Mouse (Mus musculus) midbrain, embryonic 12.5 days (tissue): ENCODE results near the gene Gm17606. TPM values are rescaled to one million over a fixed set of nuclear protein-coding genes. Genes with fewer than 3 reads are reported as not detected.

ENCODE experiments used
- microRNA counts: library from miRNA; unstranded; fragments of <30 nt; microRNA quantifications from one replicate; lab custom pipeline; 2017
- microRNA-seq: library from miRNA; unstranded; fragments of <30 nt; microRNA quantifications from one replicate; pipeline ENCODE4, GENCODE M21; 2017
- polyA plus RNA-seq: library from polyadenylated mRNA; unstranded; fragments of >200 nt; fragmentation: Nextera tagmentation; extraction: Ambion mirVana; gene quantifications from 2 replicates; pipeline ENCODE4 v1.2.1, GENCODE M21; 2016

Gm17606 gene
- polyA plus RNA-seq, 1 experiment from 2014 or later = not detected

MicroRNAs within 50 kb of the gene (microRNA counts, 519-probe panel; counts per million panel counts)
- not detected for microRNA mmu-miR-686 (lab: Ali Mortazavi, UCI)

Small RNA genes lying within 50 kb of the gene (microRNA-seq; reads per million reads assigned to microRNA genes)
- not detected for gene Mir686
- gene Mir6948 = 0.93 reads per million

Other genes with a start within 250 kb of the Gm17606 start
- 3.9 and 4.7 TPM in 2 replicates for gene Slc7a7, start 223.2 kb upstream of the Gm17606 start, polyA plus RNA-seq
- gene Mrpl52, start 214.0 kb upstream of the Gm17606 start, polyA plus RNA-seq = 262 and 264 TPM in 2 replicates
- gene Mmp14, start 209.3 kb upstream of the Gm17606 start, polyA plus RNA-seq = 84.8 and 88.6 TPM in 2 replicates
- 31.1 and 32.5 TPM in 2 replicates for gene Lrp10, start 176.8 kb upstream of the Gm17606 start, polyA plus RNA-seq
- 42.6 and 44.9 TPM in 2 replicates for gene Rem2, start 164.9 kb upstream of the Gm17606 start, polyA plus RNA-seq
- 117 and 119 TPM in 2 replicates for gene Prmt5, start 123.4 kb upstream of the Gm17606 start, polyA plus RNA-seq
- gene Haus4, start 86.3 kb upstream of the Gm17606 start, polyA plus RNA-seq = 32.4 and 35.0 TPM in 2 replicates
- 41.6 and 46.6 TPM in 2 replicates for gene Ajuba, start 63.4 kb upstream of the Gm17606 start, polyA plus RNA-seq
- 8.2 and 10.4 TPM in 2 replicates for gene 4931414P19Rik, start 35.0 kb upstream of the Gm17606 start, polyA plus RNA-seq
- gene Psmb5, start 22.9 kb upstream of the Gm17606 start, polyA plus RNA-seq = 363 and 400 TPM in 2 replicates
- not detected in 2 replicates for gene Psmb11, start 19.5 kb upstream of the Gm17606 start, polyA plus RNA-seq
- gene Cdh24, start 412 bp downstream of the Gm17606 start, polyA plus RNA-seq = 9.7 and 10.7 TPM in 2 replicates
- gene 1700123O20Rik, start 45.3 kb downstream of the Gm17606 start, polyA plus RNA-seq = 84.9 and 89.0 TPM in 2 replicates
- gene Acin1, start 46.0 kb downstream of the Gm17606 start, polyA plus RNA-seq = 176 and 178 TPM in 2 replicates
- gene Gm29776, start 57.9 kb downstream of the Gm17606 start, polyA plus RNA-seq = 0.09 and 0.11 TPM in 2 replicates
- gene Cebpe, start 71.2 kb downstream of the Gm17606 start, polyA plus RNA-seq = 0.38 TPM in 1 of 2 replicates, not detected in the other
- 2.9 and 3.3 TPM in 2 replicates for gene Slc7a8, start 141.0 kb downstream of the Gm17606 start, polyA plus RNA-seq
- not detected in 2 replicates for gene Rnf212b, start 173.2 kb downstream of the Gm17606 start, polyA plus RNA-seq
- gene Homez, start 230.0 kb downstream of the Gm17606 start, polyA plus RNA-seq = 16.4 and 18.6 TPM in 2 replicates
- 0.80 and 1.6 TPM in 2 replicates for gene Ppp1r3e, start 236.6 kb downstream of the Gm17606 start, polyA plus RNA-seq
- 2.7 and 3.7 TPM in 2 replicates for gene Bcl2l2, start 242.4 kb downstream of the Gm17606 start, polyA plus RNA-seq
- 0.22 TPM in 1 of 2 replicates, not detected in the other for gene Gm20521, start 242.5 kb downstream of the Gm17606 start, polyA plus RNA-seq